Mouse (Mus musculus): ENCODE results near the gene Gm20737. TPM values are rescaled to one million over a fixed set of nuclear protein-coding genes. Genes with fewer than 3 reads are reported as not detected.

Gene Gm20737
- polyA plus RNA-seq (2017; shearing (Covaris generic)), result not detected

GRCm38 (mm10) chrY:10535942-10536341, at the start of gene Gm20737:
Gene Gm20737 (minus strand): TSS chrY:10536042.

GRCm38 (mm10) chrY:10553153-10553552, 17.3 kb upstream of the Gm20737 start, which contains the start of gene Gm21775:
Gene Gm21775 (plus strand): TSS chrY:10553453.

Other genes with a start within 250 kb of the Gm20737 start
- gene Gm20834, start 211.5 kb downstream of the Gm20737 start, polyA plus RNA-seq (2017; shearing (Covaris generic)), result not detected
- gene Gm28510, start 123.3 kb downstream of the Gm20737 start, polyA plus RNA-seq (2017; shearing (Covaris generic)), result not detected
- not detected for gene Gm21775, start 17.4 kb upstream of the Gm20737 start, polyA plus RNA-seq (2017; shearing (Covaris generic))
- gene Gm21900, start 80.3 kb upstream of the Gm20737 start, polyA plus RNA-seq (2017; shearing (Covaris generic)), result not detected
- gene Gm20777, start 216.4 kb upstream of the Gm20737 start, polyA plus RNA-seq (2017; shearing (Covaris generic)), result not detected

All from naive thymus-derived CD4-positive, alpha-beta T cell, adult 5 months (primary cell).